Mouse (Mus musculus) cerebral cortex, adult 2 months (tissue): ENCODE measurements around the gene Ntrk3.

Experiments
- WGBS: fragments of 180-500 bp; shearing (Covaris S2); methylation state at CpG from one replicate; pipeline ENCODE4 v1.1.7; 2018; 5-methylcytosine and 5-hydroxymethylcytosine counted together

Ntrk3 gene

GRCm38 (mm10) chr7:78185578-78185977, 552.2 kb downstream of the Ntrk3 start:
- 86% methylated on average over 4 of the region's 4 CpGs for WGBS

- 46% methylated on average over 1 of the region's 1 CpGs for WGBS
These were observed 554.4 kb downstream of the Ntrk3 start for GRCm38 (mm10) chr7:78183396-78183795.

- 43% methylated on average over 4 of the region's 4 CpGs for WGBS
These were observed 557.7 kb downstream of the Ntrk3 start for GRCm38 (mm10) chr7:78179996-78180665.

- 72% methylated on average over 5 of the region's 5 CpGs for WGBS
These were observed 565.4 kb downstream of the Ntrk3 start for GRCm38 (mm10) chr7:78172267-78172955.

DNA sequence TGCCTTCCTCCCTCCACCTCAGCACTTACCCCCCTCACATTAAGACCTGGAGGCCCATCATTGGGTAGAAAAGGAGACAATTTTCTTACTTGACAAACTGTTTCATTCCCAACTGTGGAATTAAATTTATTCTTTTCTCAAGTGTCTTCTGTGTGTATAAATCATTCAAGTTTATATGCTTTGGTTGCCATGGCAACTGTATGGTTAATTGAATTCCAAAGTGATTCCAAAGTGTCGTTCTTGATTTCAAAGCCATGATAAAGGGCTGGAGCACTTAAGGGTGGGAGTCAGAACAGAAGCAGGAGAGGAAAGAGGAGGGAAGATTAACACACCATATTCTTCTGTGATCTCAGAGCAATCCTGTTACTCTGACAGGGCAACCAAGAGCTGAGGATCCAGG, 572.3 kb downstream of the Ntrk3 start:
- 38% methylated on average over 1 of the region's 1 CpGs for WGBS

DNA sequence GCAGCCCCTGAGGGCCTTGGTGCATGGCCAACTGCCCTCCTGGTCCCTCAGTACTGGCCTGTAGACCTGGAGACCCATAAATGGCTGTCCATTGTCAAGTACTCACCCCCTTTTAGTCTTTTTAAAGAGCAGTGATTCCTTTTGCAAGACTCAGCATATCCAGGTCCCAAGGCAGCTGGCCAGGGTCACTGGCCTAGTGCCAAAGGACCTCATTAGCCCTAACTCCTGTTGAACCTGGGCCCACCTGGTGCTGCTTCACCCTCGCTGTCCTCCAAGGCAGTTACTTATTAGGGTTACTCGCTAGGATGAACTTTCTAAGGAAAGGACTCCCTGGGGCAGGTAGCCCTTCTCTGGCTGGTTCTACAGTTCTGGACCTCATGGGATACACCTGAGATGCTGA, 579.9 kb downstream of the Ntrk3 start:
- 86% methylated on average over 2 of the region's 2 CpGs for WGBS

- WGBS, result 61% methylated on average over 4 of the region's 4 CpGs
These were observed 592.6 kb downstream of the Ntrk3 start for GRCm38 (mm10) chr7:78145251-78145650.

DNA sequence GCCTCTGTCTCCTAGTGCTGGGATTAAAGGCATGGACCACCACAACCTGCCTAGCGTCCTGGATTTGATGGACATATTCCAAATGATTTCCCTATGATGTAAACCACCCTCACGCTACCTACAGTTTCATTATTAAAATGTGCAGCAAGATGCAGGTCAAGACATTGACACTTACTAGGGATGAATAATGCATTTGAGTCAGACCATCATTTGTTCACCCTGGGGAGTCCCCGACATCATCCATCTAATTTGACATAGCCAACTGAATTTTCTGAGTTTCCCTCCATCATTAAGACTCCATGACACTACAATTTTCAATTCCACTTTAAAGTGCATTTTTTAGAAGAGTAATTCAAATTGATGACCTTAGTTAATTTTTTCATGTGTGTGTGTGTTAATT, 593.0 kb downstream of the Ntrk3 start:
- 80% methylated on average over 3 of the region's 3 CpGs for WGBS

DNA sequence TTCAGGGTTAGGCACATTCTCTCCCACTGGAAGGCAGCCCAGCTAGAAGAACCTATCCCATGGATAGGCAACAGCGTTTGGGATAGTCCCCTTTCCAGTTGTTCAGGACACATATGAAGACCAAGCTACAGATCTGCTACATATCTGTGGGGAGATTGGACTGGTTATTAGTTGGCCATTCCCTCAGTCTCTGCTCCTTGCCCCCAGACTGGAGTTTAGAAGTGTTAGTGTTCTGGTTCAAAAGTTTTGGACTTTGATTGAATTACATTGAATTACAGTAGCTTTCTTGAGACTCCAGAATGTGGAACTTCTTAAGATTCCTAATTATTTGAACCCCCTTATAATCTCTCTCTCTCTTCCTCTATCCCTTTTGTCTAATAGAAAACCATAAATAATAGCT, 607.8 kb downstream of the Ntrk3 start:
- WGBS, result 90% methylated on average over 1 of the region's 1 CpGs
